Mouse (Mus musculus) spleen, adult 2 months (tissue): ENCODE measurements around the gene Ccno. TPM values are rescaled to one million over a fixed set of nuclear protein-coding genes. Genes with fewer than 3 reads are reported as not detected.

Source experiments
- DNase-seq, 2 experiments: peaks; one replicate each; pipeline versions ENCODE4 v3.0.0 to v3.0.0-alpha.2; 2012 to 2021; ENCODE audit warnings: low spot score in 2 of 2, low read depth in 1 of 2
- H3K27ac ChIP-seq: fragments of 200-500 bp; 2 replicates; pipeline ENCODE4 v1.5.1; 2012; ENCODE audit warnings: low read length, inconsistent platforms; ENCODE audit not compliant: insufficient read depth
- H3K27me3 ChIP-seq: fragments of 200-500 bp; 2 replicates; pipeline ENCODE4 v1.6.1; 2012; ENCODE audit warnings: mild to moderate bottlenecking, moderate library complexity, low read length, inconsistent platforms; ENCODE audit not compliant: control insufficient read depth, insufficient read depth
- H3K36me3 ChIP-seq: fragments of 200-500 bp; 2 replicates; pipeline ENCODE4 v1.6.1; 2012; ENCODE audit warnings: mild to moderate bottlenecking, low read length, inconsistent platforms; ENCODE audit not compliant: control insufficient read depth, insufficient read depth
- H3K4me1 ChIP-seq: fragments of 200-500 bp; 2 replicates; pipeline ENCODE4 v1.6.1; 2011; ENCODE audit warnings: inconsistent platforms; ENCODE audit not compliant: control insufficient read depth, insufficient read depth, insufficient read length
- H3K4me3 ChIP-seq: fragments of 200-500 bp; 2 replicates; pipeline ENCODE4 v1.5.1; 2011; ENCODE audit warnings: mild to moderate bottlenecking, inconsistent platforms; ENCODE audit not compliant: insufficient read depth, insufficient read length; ENCODE audit errors: extremely low read depth
- CTCF ChIP-seq: fragments of 200-500 bp; IDR thresholded peaks from 2 replicates; pipeline ENCODE4 v1.5.1; 2011; ENCODE audit warnings: mild to moderate bottlenecking, inconsistent platforms; ENCODE audit not compliant: insufficient read depth, insufficient read length, insufficient replicate concordance; ENCODE audit errors: extremely low read depth
- POLR2A ChIP-seq: fragments of 200-500 bp; IDR thresholded peaks from 2 replicates; pipeline ENCODE4 v1.6.1; 2011; ENCODE audit warnings: low read depth, low read length, inconsistent platforms
- WGBS: fragments of 180-500 bp; shearing (Covaris S2); methylation state at CpG from one replicate; pipeline ENCODE4 v1.1.7; 2018; 5-methylcytosine and 5-hydroxymethylcytosine counted together
- polyA plus RNA-seq: library from polyadenylated mRNA; depleted of rRNA; stranded (reverse); fragments of >200 nt; gene quantifications from 2 replicates; pipeline ENCODE4 v1.2.3, GENCODE M21; 2012

Ccno gene
- polyA plus RNA-seq, 1 experiment: 0.32 TPM

DNA sequence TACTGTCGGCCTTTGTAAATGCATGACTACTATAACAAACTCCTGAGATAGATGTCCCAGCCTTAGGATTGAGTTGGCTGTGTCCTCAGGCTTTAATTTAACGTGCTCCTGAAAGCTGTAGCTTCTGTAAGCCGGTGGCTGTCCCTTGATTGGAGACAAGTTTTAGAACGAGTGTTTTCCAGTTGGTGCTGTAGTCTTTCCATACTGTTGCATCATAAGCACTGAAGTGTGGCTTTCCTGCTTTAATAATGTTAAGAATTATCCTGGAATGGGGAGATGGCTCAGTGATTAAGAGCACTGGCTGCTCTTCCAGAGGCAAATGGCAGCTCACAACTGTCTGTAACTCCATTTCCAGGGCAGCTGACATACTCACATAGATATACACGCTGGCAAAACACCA is 20.3 kb upstream of the Ccno start:
- Histone ChIP-seq H3K36me3 (peaks cover 35% of the 10 kb centered on the region), H3K4me3 (no peak overlapping the region), H3K27ac (no peak overlapping the region), H3K27me3 (no peaks in the 10 kb centered on the region), H3K4me1 (no peaks in the 10 kb centered on the region)
- no peak for DNase-seq
- no peak for TF ChIP-seq CTCF
- TF ChIP-seq POLR2A: no peak
- 96% methylated on average over 5 of the region's 5 CpGs for WGBS

DNA sequence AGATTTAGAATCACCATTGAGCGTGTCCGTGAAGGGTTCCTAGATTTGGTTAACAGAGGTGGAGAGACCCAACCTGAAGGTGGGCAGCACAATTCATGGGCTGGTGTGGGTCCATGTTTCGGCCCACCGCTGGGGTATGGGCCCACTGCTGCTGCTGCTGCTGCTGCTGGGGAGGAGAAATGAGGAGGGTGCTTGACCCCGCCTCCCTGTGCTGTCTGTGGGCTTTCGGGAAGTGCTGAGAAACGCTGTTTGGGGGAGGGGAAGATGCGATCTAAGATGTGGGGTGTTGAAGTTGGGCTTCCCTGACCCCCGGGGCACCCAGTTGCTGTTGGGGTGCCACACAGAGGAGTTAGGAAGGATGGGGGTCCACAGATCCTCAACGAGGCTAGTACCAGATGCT is 10.9 kb upstream of the Ccno start:
- TF ChIP-seq POLR2A: no peak
- no peak for TF ChIP-seq CTCF
- Histone ChIP-seq H3K27ac (no peak overlapping the region), H3K4me3 (no peak overlapping the region), H3K36me3 (no peaks in the 10 kb centered on the region), H3K4me1 (no peaks in the 10 kb centered on the region), H3K27me3 (no peaks in the 10 kb centered on the region)
- no peak for DNase-seq
- 29% methylated on average over 10 of the region's 10 CpGs for WGBS

DNA sequence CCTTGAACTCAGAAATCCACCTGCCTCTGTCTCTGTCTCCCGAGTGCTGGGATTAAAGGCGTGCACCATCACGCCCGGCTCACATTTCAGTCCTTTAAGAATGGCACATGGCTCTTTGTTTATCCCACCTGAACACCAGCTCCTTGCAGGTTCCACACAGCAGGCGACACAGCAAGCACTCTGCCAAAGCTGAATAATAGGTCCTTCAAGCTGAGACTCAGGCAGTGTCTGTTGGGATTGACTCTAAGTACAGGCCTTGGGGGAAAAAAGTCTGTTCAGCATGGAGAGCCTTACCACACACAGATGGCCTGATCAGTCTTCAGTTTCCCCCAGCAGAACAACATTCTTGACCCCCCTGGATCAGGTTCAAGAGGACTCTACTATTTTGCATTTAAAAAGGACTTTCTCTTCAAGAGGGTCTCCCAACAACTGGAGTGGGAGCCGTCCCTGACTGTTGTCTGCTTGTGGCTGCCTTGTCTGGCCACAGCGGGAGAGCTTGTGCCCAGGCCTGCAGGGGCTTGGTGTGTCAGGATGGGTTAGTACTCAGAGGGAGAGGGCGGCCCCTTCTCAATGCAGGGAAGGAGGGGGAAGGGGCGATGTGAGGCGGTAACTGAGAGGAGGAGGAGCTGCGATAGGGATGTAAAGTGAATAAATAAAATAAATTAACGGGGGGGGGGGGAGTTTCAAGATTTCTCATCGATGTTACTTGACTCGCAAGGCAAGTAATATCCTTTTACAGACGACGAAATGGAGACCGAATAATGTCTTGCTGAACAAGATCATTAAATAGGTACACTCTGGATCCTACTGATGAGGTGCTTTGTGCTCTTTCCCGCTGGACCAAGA is 1.8 kb upstream of the Ccno start:
- 34% methylated on average over 18 of the region's 18 CpGs for WGBS
- TF ChIP-seq CTCF (no peak), POLR2A (no peak)
- H3K4me1 ChIP-seq: peaks cover 15% of the 10 kb centered on the region
- no peak overlapping the region for H3K4me3 ChIP-seq
- no peak overlapping the region for H3K27ac ChIP-seq
- peaks cover 26% of the 10 kb centered on the region for H3K27me3 ChIP-seq
- H3K36me3 ChIP-seq: no peaks in the 10 kb centered on the region
- no peak for DNase-seq

- Histone ChIP-seq H3K36me3 (no peaks in the 10 kb centered on the region), H3K27ac (no peak overlapping the region), H3K4me3 (no peak overlapping the region), H3K4me1 (peaks cover 15% of the 10 kb centered on the region), H3K27me3 (peaks cover 28% of the 10 kb centered on the region)
- no peak for DNase-seq
- TF ChIP-seq CTCF: no peak
- 6% methylated on average over 17 of the region's 17 CpGs for WGBS
Measured at GRCm38 (mm10) chr13:112986451-112986950, 1.1 kb upstream of the Ccno start.

DNA sequence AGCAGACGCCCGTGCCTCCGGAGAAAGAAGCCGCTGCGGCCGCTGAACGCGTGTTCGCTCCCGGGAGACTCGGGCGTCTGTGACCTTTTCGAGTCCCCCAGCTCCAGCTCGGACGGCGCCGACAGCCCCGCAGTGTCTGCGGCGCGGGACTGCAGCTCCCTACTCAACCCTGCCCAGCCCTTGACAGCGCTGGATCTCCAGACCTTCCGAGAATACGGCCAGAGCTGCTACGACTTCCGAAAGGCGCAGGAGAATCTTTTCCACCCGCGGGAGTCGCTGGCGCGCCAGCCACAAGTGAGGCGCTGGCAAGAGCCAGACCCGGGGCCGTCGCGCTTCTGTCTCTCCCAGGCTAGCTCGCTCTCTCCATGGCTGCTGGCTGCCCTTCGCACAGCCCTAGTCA is 389 bp downstream of the Ccno start:
- under 1% methylated on average over 39 of the region's 39 CpGs for WGBS
- DNase-seq: no peak
- Histone ChIP-seq H3K27ac (no peak overlapping the region), H3K27me3 (peaks cover 28% of the 10 kb centered on the region), H3K4me1 (peaks cover 15% of the 10 kb centered on the region), H3K36me3 (no peaks in the 10 kb centered on the region), H3K4me3 (peak overlapping the region; percentile 55)
- TF ChIP-seq POLR2A (no peak), CTCF (no peak)

DNA sequence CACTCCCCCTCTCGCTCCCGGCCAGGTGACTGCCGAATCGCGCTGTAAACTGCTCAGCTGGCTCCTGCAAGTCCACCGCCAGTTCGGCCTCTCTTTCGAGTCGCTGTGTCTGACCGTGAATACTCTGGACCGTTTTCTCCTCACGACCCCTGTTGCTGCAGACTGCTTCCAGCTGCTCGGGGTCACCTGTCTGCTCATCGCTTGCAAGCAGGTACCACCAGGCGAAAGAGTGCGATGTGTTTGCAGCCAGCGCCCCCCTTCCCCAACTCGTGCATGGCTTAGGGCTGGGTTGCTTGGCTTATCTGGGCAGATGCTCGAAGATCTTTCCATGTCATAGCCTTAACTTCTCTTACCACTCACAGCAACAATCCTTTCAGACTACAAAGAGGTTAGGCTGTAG is 1.3 kb downstream of the Ccno start:
- WGBS: 3% methylated on average over 19 of the region's 19 CpGs

DNA sequence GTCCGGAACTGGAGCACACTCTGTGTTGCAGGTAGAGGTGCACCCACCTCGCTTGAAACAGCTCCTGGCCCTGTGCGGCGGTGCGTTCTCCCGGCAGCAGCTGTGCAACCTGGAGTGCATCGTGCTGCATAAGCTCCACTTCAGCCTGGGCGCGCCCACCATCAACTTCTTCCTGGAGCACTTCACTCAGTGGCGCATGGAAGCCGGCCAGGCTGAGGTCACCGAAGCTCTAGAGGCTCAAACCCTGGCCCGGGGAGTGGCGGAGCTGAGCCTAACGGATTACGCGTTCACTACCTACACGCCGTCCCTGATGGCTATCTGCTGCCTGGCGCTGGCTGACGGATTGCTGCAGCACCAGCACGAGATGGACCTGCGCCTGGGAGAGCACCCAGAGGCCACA is 1.9 kb downstream of the Ccno start:
- 5% methylated on average over 23 of the region's 23 CpGs for WGBS
- H3K27ac ChIP-seq: no peak overlapping the region

More for the DNA sequence above, 1.3 kb downstream of the Ccno start:
- Histone ChIP-seq H3K27ac (no peak overlapping the region), H3K27me3 (peaks cover 36% of the 10 kb centered on the region), H3K36me3 (no peaks in the 10 kb centered on the region), H3K4me3 (peak overlapping the region; percentile 12; the same call in 1 of the 2 replicates), H3K4me1 (peaks cover 20% of the 10 kb centered on the region)
- no peak for DNase-seq
- no peak for TF ChIP-seq POLR2A
- TF ChIP-seq CTCF: no peak

More for the DNA sequence above, 1.9 kb downstream of the Ccno start:
- H3K36me3 ChIP-seq: no peaks in the 10 kb centered on the region
- H3K4me3 ChIP-seq: no peak overlapping the region
- peaks cover 24% of the 10 kb centered on the region for H3K4me1 ChIP-seq
- TF ChIP-seq CTCF (no peak), POLR2A (no peak)
- DNase-seq: no peak
- H3K27me3 ChIP-seq: peaks cover 39% of the 10 kb centered on the region
